23 mouse cellular contexts compared by ENCODE assay signal in genomic region chr15:77741556-77741955, GRCm38 (mm10). TPM values are rescaled to one million over a fixed set of nuclear protein-coding genes. Genes with fewer than 3 reads are reported as not detected.
A peak's percentile ranks its signal among the peaks of the same experiment; 100 is the strongest.
DNase-seq lines count a peak whose midpoint lies in the region; ATAC-seq and TF ChIP-seq lines count a peak whose summit lies in the region.
"Not testable (repeated sequence)": the region's sequence is repeated elsewhere in the genome, so short reads cannot be mapped to it uniquely, and the experiment has no call there.
"Had no signal": no experiment of that assay in that cellular context is flagged by ENCODE, and none has a peak within 500 bp of the region (broad histone marks: within the 10 kb centered on the region; RNA-seq: fewer than 3 reads in every experiment).

No protein-coding gene starts in this region.

- not testable (repeated sequence) for H3K79me2 ChIP-seq in liver, adult 2 months (ENCODE audit: control insufficient read depth, insufficient read depth, low read length); myocyte (ENCODE audit: control insufficient read depth, insufficient read depth)

- WGBS in heart, embryonic 10.5 days = 78% methylated on average over 6 of the region's 6 CpGs
- WGBS in intestine, embryonic 16.5 days = 70% methylated on average over 6 of the region's 6 CpGs
- WGBS in liver, adult 2 months = 80% methylated on average over 6 of the region's 6 CpGs
- WGBS in stomach, postnatal 0 days = 73% methylated on average over 6 of the region's 6 CpGs

- H3K4me1 ChIP-seq in embryonic fibroblast, embryonic 13.5 days (ENCODE audit: control insufficient read depth, insufficient read depth, low read length); heart, embryonic 10.5 days; intestine, embryonic 16.5 days (ENCODE audit: control insufficient read depth, insufficient read depth, low read length); stomach, postnatal 0 days (replicated peaks; ENCODE audit: control insufficient read depth, insufficient read depth): not testable (repeated sequence)
- peaks cover 13% of the 10 kb centered on the region for H3K4me1 ChIP-seq in liver, adult 2 months (ENCODE audit: control insufficient read depth, insufficient read depth, low read length)

- H3K27ac ChIP-seq in embryonic fibroblast, embryonic 13.5 days (ENCODE audit: insufficient read depth, low read length) = peak overlapping the region; percentile 31; the same call in 1 of the 2 replicates
- H3K27ac ChIP-seq in heart, embryonic 10.5 days; intestine, embryonic 16.5 days (ENCODE audit: low read length); liver, adult 2 months (replicated peaks; ENCODE audit: insufficient read depth, low read depth, low read length); stomach, postnatal 0 days (replicated peaks): not testable (repeated sequence)

- H3K9ac ChIP-seq in intestine, embryonic 16.5 days (ENCODE audit: low read depth, low read length); liver, adult 2 months (ENCODE audit: low read depth, low read length); stomach, postnatal 0 days (ENCODE audit: low read length): not testable (repeated sequence)

- peak; percentile 67 for DNase-seq in 3134 (ENCODE audit: extremely low read depth, insufficient read length, low spot score)
- DNase-seq in heart, embryonic 10.5 days (ENCODE audit: low spot score) = peak; percentile 58
- peak; percentile 48 for DNase-seq in liver, adult 2 months (ENCODE audit: extremely low read depth, low read depth, low spot score)
- DNase-seq in stomach, postnatal 0 days (ENCODE audit: low spot score) = not testable (repeated sequence)

- ATAC-seq in intestine, embryonic 16.5 days = peak; percentile 52; the same call in 1 of the 2 replicates
- peak; percentile 69; the same call in 1 of the 2 replicates for ATAC-seq in stomach, postnatal 0 days (ENCODE audit: low FRiP score, low TSS enrichment)

- not testable (repeated sequence) for H3ac ChIP-seq in myocyte (ENCODE audit: control insufficient read depth, insufficient read length)

- H3K4me3 ChIP-seq in embryonic fibroblast, embryonic 13.5 days (ENCODE audit: insufficient read depth, low read length); heart, embryonic 10.5 days; intestine, embryonic 16.5 days (ENCODE audit: low read length); liver, adult 2 months (ENCODE audit: insufficient read depth, low read depth, low read length); myocyte; stomach, postnatal 0 days (ENCODE audit: low read depth, low read length): not testable (repeated sequence)

- not testable (repeated sequence) for TF ChIP-seq POLR2A in embryonic fibroblast, embryonic 13.5 days (IDR thresholded peaks at IDR 0.05; ENCODE audit: low read depth, low read length); liver, adult 2 months (IDR thresholded peaks at IDR 0.05; ENCODE audit: extremely low read depth, insufficient read depth, low read length); myocyte (IDR thresholded peaks at IDR 0.05; ENCODE audit: insufficient read length, low read depth)

- not testable (repeated sequence) for H3K27me3 ChIP-seq in heart, embryonic 10.5 days (ENCODE audit: insufficient read depth, poor library complexity, severe bottlenecking); liver, adult 2 months (ENCODE audit: control insufficient read depth, insufficient read depth, low read length); myocyte (ENCODE audit: control insufficient read depth, insufficient read depth, insufficient read length); stomach, postnatal 0 days (ENCODE audit: control insufficient read depth, insufficient read depth, low read length)
- peaks cover 16% of the 10 kb centered on the region for H3K27me3 ChIP-seq in intestine, embryonic 16.5 days (replicated peaks; ENCODE audit: control insufficient read depth, insufficient read depth, low read length)

- H3K36me3 ChIP-seq in heart, embryonic 10.5 days; intestine, embryonic 16.5 days (ENCODE audit: control insufficient read depth, insufficient read depth, low read length); liver, adult 2 months (ENCODE audit: control insufficient read depth, insufficient read depth, low read length); myocyte (ENCODE audit: control insufficient read depth, insufficient read depth); stomach, postnatal 0 days (ENCODE audit: control insufficient read depth, insufficient read depth, low read length): not testable (repeated sequence)

- H3K9me3 ChIP-seq in heart, embryonic 10.5 days; intestine, embryonic 16.5 days (ENCODE audit: control insufficient read depth, low read length); stomach, postnatal 0 days (ENCODE audit: control insufficient read depth, low read length): not testable (repeated sequence)

- TF ChIP-seq EP300 in stomach, postnatal 0 days (optimal IDR thresholded peaks at IDR 0.05) = not testable (repeated sequence)

- not testable (repeated sequence) for H3K4me2 ChIP-seq in intestine, embryonic 16.5 days (ENCODE audit: low read depth, low read length); stomach, postnatal 0 days (replicated peaks; ENCODE audit: low read depth)
- peak overlapping the region; percentile 50 for H3K4me2 ChIP-seq in myocyte (ENCODE audit: low read depth)

- not testable (repeated sequence) for TF ChIP-seq CTCF in embryonic fibroblast, embryonic 13.5 days (IDR thresholded peaks at IDR 0.05; ENCODE audit: borderline replicate concordance, insufficient read depth, low read length); liver, adult 2 months (IDR thresholded peaks at IDR 0.05; ENCODE audit: low read depth, low read length); stomach, postnatal 0 days (IDR thresholded peaks at IDR 0.05; ENCODE audit: low read depth)

TF ChIP-seq in myocyte, 11 proteins besides CTCF, POLR2A, EP300 and RAD21:
- peak in 1 of 3 experiments; percentile 27 for TF ChIP-seq MYOG (IDR thresholded peaks at IDR 0.05; ENCODE audit: control insufficient read depth in 1 of 3, insufficient read depth in 1 of 3, insufficient read length in 2 of 3, low read depth in 2 of 3)
- peak in 1 of 3 experiments; percentile 14 for TF ChIP-seq MYOD1 (IDR thresholded peaks at IDR 0.05; ENCODE audit: control insufficient read depth in 1 of 3, insufficient read length in 2 of 3, low read depth in 2 of 3)
TF ChIP-seq in myocyte: peak in this region for 2; not testable (repeated sequence) for 9.

RNA-seq across cellular contexts. Expression of gene Apol9b, which starts 12.7 kb away (rescaled TPM):
- 0.46 and 1.3 TPM in 2 replicates for polyA plus RNA-seq in embryonic fibroblast, embryonic 13.5 days (2011; ENCODE audit: insufficient read length, low read depth, missing spikeins)
- polyA plus RNA-seq in heart, embryonic 10.5 days (2016; fragmentation: Nextera tagmentation; extraction: Ambion mirVana) = not detected in 2 replicates
- polyA plus RNA-seq in intestine, embryonic 16.5 days (2015; fragmentation: Nextera tagmentation; extraction: Ambion mirVana) = 0.11 and 0.13 TPM in 2 replicates
- 133 and 148 TPM in 2 replicates for total RNA-seq in liver, adult 2 months (2014; rRNA removed)
- 125 and 174 TPM in 2 replicates for polyA plus RNA-seq in liver, adult 2 months (2012; rRNA removed)
- 63.1 TPM for polyA plus RNA-seq in myocyte (2012; fragmentation: generic; extraction: Trizol)
- polyA plus RNA-seq in stomach, postnatal 0 days (2015; fragmentation: Nextera tagmentation; extraction: Ambion mirVana) = 0.33 and 0.45 TPM in 2 replicates
- total RNA-seq: ES-E14, MEL had no signal
- polyA plus RNA-seq: embryonic facial prominence, embryonic 10.5 days; embryonic facial prominence, embryonic 12.5 days; embryonic facial prominence, embryonic 14.5 days; erythroblast, embryonic 14.5 days; forebrain, embryonic 10.5 days; forebrain, embryonic 12.5 days; forebrain, embryonic 14.5 days; forebrain, embryonic 16.5 days had no signal

RNA-seq across cellular contexts. Expression of gene Apol8, which starts 15.2 kb away (rescaled TPM):
- 0.58 and 2.6 TPM in 2 replicates for polyA plus RNA-seq in embryonic fibroblast, embryonic 13.5 days (2011; ENCODE audit: insufficient read length, low read depth, missing spikeins)
- polyA plus RNA-seq in heart, embryonic 10.5 days (2016; fragmentation: Nextera tagmentation; extraction: Ambion mirVana) = 0.16 and 0.52 TPM in 2 replicates
- 0.21 and 0.34 TPM in 2 replicates for polyA plus RNA-seq in intestine, embryonic 16.5 days (2015; fragmentation: Nextera tagmentation; extraction: Ambion mirVana)
- total RNA-seq in liver, adult 2 months (2014; rRNA removed) = 0.09 TPM in 1 of 2 replicates, not detected in the other
- not detected in 2 replicates for polyA plus RNA-seq in liver, adult 2 months (2012; rRNA removed)
- 0.38 TPM for polyA plus RNA-seq in myocyte (2012; fragmentation: generic; extraction: Trizol)
- 0.05 and 0.10 TPM in 2 replicates for polyA plus RNA-seq in stomach, postnatal 0 days (2015; fragmentation: Nextera tagmentation; extraction: Ambion mirVana)
- total RNA-seq: adrenal gland, adult 18-20 months; adrenal gland, postnatal 36 days had no signal
- polyA plus RNA-seq: activated CD4-positive, CD25-positive, alpha-beta regulatory T cell, adult 4 months; embryonic facial prominence, embryonic 14.5 days had no signal

RNA-seq across cellular contexts. Expression of gene Apol7e, which starts 42.9 kb away (rescaled TPM):
- polyA plus RNA-seq in embryonic fibroblast, embryonic 13.5 days (2011; ENCODE audit: insufficient read length, low read depth, missing spikeins) = not detected in 2 replicates
- polyA plus RNA-seq in heart, embryonic 10.5 days (2016; fragmentation: Nextera tagmentation; extraction: Ambion mirVana) = not detected in 2 replicates
- 0.50 and 0.70 TPM in 2 replicates for polyA plus RNA-seq in intestine, embryonic 16.5 days (2015; fragmentation: Nextera tagmentation; extraction: Ambion mirVana)
- total RNA-seq in liver, adult 2 months (2014; rRNA removed) = 0.07 and 0.09 TPM in 2 replicates
- 0.26 and 0.73 TPM in 2 replicates for polyA plus RNA-seq in liver, adult 2 months (2012; rRNA removed)
- not detected for polyA plus RNA-seq in myocyte (2012; fragmentation: generic; extraction: Trizol)
- polyA plus RNA-seq in stomach, postnatal 0 days (2015; fragmentation: Nextera tagmentation; extraction: Ambion mirVana) = 0.10 TPM in 1 of 2 replicates, not detected in the other
- total RNA-seq: adrenal gland, postnatal 14 days; adrenal gland, postnatal 36 days; MEL had no signal
- polyA plus RNA-seq: C2C12; cerebellum, adult 2 months; embryonic facial prominence, embryonic 10.5 days; embryonic facial prominence, embryonic 12.5 days; embryonic facial prominence, embryonic 14.5 days; erythroblast, embryonic 14.5 days; forebrain, embryonic 10.5 days; forebrain, embryonic 12.5 days; forebrain, embryonic 14.5 days; forebrain, embryonic 16.5 days had no signal

Comparison
In these comparisons a context has a peak if more than half of its experiments do, and no peak if none do; other contexts are left out.
1. RNA of gene Apol9b, which starts 12.7 kb away (polyA plus RNA-seq): 125 to 174 TPM in liver, adult 2 months and 63.1 TPM in myocyte (single experiment); 0.46 to 1.3 TPM in embryonic fibroblast, embryonic 13.5 days, 0.33 to 0.45 TPM in stomach, postnatal 0 days, 0.11 to 0.13 TPM in intestine, embryonic 16.5 days and not detected in heart, embryonic 10.5 days; every median in the first group is over 10 times any median in the second.